Mouse (Mus musculus): ENCODE data around the gene Cpt1c. TPM values are rescaled to one million over a fixed set of nuclear protein-coding genes. Genes with fewer than 3 reads are reported as not detected.

Gene Cpt1c
- polyA plus RNA-seq (2014; fragmentation: Illumina TruSeq; extraction: RNeasy Lipid Tissue Mini Kit (QIAGEN cat#74804); ENCODE audit: low read depth, low replicate concordance) = 8.7 TPM

DNA sequence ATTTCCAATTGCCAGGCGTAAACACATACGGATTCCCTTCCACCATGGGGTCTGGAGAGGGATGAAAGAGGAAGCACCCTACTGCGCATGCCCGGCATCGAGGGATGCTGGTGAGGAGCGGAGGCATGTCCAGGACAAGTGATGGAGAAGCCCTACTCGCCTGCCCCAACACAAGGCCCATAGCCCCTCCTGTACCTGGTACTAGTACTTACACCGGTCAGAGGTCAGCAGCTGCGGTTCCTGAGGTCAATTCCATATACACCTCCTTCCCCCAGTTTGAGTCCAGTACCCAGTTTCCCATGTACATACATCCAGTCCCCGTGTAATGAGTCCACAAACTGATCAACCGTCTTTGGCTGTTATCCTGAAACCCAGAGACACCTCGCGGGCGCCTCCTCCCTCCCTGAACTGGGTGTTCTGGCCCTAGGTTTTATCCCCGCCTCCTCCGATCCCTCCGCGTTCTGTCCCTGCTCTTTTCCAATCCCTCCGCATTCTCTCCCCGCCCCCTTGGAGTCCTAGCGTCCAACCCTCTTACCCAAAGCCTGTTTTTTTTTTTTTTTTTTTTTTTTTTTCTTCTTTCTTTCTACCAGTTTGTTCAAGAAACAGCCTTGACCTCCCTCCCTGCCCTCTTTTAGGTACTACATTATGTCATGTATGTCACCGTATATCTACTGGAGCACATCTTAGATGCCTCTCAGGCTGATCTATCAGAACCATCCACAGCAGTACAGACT, at the start of gene Cpt1c:
Gene Cpt1c (minus strand): TSS at position 469 of the 734 bp plus-strand sequence.

DNA sequence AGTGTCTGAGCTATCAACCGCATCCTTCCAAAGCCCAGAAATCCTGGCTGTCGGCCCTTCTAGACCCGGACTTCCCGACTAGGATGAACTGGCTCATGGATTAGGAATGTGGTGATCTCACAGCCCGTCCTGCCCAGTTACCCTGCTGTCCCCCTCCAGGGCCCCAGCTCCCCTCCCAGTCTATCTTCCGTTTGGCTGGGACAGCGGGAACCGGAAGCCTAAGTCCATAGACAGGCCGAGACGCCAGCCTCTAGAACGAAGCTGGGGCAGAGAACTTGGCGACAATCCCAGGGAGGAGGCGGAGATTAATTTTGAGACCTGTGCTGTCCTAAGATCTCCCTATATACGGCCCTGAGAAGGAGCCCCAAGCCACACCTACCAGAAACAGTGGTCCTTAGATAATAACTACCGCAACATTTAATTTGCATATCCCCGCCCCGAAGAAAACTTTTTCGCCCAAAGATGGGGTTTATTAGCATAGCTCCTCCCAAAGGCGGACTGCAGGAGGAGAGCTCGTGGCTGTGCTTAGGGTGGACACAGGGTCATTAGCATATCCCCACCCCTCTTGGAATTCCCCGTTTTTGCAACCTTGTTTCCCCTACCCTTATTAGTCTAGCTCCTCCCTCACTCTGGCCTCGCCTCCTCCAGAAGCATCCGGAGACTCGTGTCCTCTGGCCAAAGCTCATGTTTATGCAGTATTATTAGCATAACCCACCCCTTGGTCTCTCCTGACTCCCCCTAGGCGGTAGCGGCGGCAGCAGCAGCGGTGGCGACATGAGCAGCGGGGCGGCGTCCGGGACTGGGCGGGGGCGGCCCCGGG, 42.8 kb upstream of the Cpt1c start, which contains the start of gene Rras:
Gene Rras (plus strand): TSS at position 720 of the 820 bp plus-strand sequence.

DNA sequence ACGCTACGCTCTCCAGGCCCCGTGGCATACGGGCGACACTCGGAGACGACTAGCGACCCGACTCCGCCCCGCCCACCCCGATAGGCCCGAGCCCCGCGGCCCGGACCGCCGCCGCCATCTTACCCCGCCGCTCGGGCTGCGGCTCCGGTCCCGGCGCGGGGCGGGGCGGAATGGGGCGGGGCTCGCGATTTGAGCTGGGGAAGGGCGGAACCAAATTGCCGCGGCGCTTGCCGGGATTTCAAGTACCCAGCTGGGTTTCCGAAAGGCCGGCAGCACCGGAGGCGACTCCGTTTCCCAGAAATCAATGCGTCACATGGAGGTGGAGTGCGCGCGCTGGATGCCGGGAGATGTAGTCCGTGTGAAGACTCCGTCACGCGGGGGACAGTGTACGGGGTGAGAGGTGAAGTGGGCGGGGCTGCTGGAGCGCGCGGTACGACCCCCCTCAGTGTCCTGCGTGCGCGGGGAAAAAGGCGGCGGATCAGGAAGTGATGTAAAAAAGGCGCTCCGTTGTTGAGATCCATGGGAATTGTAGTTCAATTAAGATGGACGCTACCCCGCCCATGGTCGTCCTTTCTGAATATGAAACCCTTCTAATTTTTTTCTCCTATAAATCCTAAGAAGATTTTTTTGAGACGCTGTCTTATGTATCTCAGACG, 41.4 kb upstream of the Cpt1c start, which contains the start of gene Scaf1:
Gene Scaf1 (minus strand): TSS at position 407 of the 656 bp plus-strand sequence.

DNA sequence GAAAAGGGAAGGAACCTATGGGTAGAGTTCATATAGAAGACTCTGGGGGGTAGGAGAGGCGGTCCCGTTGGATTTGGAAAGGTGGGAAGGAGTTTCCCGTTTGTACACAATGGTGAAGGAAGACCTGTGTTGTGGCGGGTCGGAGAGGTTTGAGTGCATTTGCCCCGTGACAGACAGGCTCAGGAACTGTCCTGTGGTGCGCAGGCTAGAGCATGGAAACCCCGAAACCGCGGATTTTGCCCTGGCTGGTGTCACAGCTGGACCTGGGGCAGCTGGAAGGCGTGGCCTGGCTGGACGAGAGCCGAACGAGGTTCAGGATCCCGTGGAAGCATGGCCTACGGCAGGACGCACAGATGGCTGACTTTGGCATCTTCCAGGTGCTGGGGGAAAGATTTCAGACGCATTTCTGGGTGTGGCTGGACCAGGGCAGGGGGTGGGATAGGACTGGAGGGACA, 23.9 kb upstream of the Cpt1c start, which contains the start of gene Bcl2l12:
Gene Bcl2l12 (minus strand): TSS at position 212 of the 455 bp plus-strand sequence.

DNA sequence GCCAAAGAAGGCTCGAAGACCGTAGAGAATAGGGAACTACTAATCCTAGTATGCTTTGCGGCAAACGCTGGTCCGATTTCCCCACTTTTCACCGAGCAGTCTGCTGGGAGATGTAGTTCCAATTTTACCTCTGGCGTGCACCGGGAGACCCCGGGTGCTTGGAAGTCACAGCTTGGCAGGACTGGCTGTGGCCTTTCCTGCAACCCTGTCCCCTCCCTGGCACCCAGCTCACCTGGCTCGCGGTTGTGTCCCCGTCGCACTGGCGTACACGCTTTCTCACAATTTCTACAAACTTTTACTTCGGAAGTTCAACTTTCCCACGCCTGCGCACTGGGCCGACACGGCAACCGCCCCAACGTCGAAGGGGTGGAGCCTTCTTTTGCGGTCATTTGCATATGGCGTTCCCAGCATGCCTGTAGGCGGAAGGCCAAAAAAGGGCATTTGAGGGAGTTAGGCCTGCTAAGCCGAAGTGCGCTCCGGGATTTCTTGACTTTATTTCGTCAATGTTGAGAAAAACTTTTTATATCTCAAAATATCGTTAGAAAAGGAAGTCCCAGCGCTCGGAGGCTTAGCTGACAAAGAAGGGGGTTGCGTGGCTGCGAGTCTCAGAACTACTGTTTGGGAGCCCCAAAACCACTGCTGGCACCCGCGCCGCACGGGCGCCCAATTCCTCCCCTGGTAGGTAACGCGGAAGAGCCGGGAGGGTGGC, 22.7 kb upstream of the Cpt1c start, which contains the start of gene Irf3:
Gene Irf3 (plus strand): TSS at position 418 of the 709 bp plus-strand sequence.

DNA sequence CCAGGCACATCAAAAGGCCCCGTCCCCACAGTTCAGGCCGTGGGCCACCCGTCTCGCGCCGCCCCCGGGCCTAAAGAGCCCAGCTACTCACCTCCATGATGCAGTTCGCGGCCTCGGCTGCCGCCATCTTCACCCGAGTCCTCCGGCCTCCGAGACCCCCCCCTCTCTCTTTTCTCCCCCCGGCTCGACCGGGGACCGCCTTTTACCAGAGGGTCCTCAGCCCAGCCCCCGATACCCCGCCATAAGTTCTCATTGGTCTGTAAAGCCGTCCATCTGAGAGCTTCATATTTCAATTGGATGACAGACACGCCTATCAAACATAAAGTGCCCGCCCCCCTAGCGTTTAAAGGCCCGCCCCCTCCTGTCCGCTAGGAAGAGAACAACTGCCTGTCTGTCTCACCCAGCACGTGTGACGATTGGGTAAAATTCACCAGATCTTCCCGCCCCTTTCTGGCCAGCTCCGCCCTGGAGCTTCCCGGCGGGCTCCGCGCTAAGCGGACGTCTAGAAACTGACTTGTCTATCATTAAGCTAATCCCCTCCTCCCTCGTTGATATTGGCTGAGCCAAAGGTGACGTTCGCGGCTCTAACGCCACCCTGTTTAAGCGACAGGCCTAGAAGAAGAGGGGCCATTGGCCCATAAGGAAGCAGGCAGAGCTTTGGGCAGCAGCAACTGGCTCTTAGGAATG, 11.7 kb upstream of the Cpt1c start, which contains the start of gene Prmt1:
Gene Prmt1 (minus strand): TSS at position 377 of the 687 bp plus-strand sequence.

DNA sequence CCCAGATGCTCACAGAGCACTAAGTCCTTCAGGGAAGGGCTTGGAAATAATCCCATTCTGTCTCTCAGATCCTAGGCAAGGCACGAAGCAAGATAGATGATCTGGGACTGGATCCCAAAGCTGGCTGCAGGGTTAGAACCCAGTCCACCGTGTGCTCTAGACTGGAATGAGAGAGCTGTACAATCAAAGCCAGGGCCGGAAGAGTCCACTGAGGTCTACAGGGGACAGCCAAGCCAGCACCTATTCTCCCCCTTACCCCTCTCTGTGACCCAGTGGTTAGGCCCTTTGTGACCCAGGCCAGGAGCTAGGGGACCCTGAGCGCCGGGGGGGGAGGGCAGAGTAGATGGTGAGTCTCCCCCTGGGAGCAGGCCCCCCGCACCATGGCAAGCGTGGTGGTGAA, 31.7 kb downstream of the Cpt1c start, which contains the start of gene Tsks:
Gene Tsks (plus strand): TSS at position 301 of the 400 bp plus-strand sequence.

DNA sequence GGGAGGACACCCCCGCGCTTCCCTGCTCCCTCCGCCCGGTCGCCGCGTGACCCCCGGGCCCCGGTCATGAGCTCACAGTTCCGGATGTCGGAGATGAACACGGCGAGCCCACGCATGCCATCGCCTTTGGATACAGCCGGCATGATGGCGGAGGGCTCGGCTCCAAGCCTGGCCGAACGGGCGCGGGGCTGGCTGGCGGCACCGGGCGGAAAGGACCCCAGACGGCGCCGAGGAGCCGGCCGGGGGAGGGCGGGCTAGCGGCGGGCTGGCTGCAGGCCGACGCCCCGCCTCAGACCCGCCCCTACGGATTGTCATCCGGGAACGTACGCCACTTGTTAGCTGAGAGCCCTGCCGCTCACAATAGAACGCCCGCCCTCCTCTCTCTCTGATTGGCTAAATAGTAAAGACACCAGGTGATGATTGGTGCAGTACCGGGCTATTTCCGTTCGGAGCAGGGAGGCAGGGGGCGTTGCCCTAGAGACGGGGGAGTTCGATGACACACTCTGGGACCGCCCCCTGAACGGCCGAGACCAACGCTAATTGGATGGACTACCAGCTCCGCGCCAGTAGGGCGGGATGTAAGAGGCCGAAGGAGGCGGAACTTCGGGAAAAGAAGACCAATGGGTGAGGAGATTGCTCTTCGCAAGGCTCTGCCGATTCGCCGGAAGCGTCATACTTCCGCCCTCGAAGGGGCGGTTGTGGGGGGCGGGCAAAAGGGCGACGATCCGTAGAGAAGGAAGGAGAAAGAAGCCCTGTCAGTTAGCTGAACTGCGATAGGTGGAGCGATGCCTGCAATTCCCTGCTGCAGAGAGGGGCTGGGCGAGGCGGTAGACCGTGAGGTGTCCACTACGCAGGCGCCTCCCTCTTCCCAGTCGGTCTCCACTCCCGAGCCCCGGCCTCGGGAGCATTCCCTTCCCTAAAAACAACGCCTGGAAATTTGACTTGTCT, 45.2 kb downstream of the Cpt1c start, which contains the start of gene Ap2a1:
Gene Ap2a1 (minus strand): TSS at position 293 of the 948 bp plus-strand sequence.

Other genes with a start within 250 kb of the Cpt1c start
- 29.0 TPM for gene Vrk3, start 226.4 kb downstream of the Cpt1c start, polyA plus RNA-seq (2014; fragmentation: Illumina TruSeq; extraction: RNeasy Lipid Tissue Mini Kit (QIAGEN cat#74804); ENCODE audit: low read depth, low replicate concordance)
- 0.26 TPM for gene Zfp473, start 223.8 kb downstream of the Cpt1c start, polyA plus RNA-seq (2014; fragmentation: Illumina TruSeq; extraction: RNeasy Lipid Tissue Mini Kit (QIAGEN cat#74804); ENCODE audit: low read depth, low replicate concordance)
- gene Nup62, start 158.8 kb downstream of the Cpt1c start, polyA plus RNA-seq (2014; fragmentation: Illumina TruSeq; extraction: RNeasy Lipid Tissue Mini Kit (QIAGEN cat#74804); ENCODE audit: low read depth, low replicate concordance) = 20.1 TPM
- 3.5 TPM for gene Il4i1, start 158.5 kb downstream of the Cpt1c start, polyA plus RNA-seq (2014; fragmentation: Illumina TruSeq; extraction: RNeasy Lipid Tissue Mini Kit (QIAGEN cat#74804); ENCODE audit: low read depth, low replicate concordance)
- gene Atf5, start 158.2 kb downstream of the Cpt1c start, polyA plus RNA-seq (2014; fragmentation: Illumina TruSeq; extraction: RNeasy Lipid Tissue Mini Kit (QIAGEN cat#74804); ENCODE audit: low read depth, low replicate concordance) = 71.7 TPM
- 54.3 TPM for gene Akt1s1, start 125.9 kb downstream of the Cpt1c start, polyA plus RNA-seq (2014; fragmentation: Illumina TruSeq; extraction: RNeasy Lipid Tissue Mini Kit (QIAGEN cat#74804); ENCODE audit: low read depth, low replicate concordance)
- gene Tbc1d17, start 125.8 kb downstream of the Cpt1c start, polyA plus RNA-seq (2014; fragmentation: Illumina TruSeq; extraction: RNeasy Lipid Tissue Mini Kit (QIAGEN cat#74804); ENCODE audit: low read depth, low replicate concordance) = 65.2 TPM
- gene Pnkp, start 117.7 kb downstream of the Cpt1c start, polyA plus RNA-seq (2014; fragmentation: Illumina TruSeq; extraction: RNeasy Lipid Tissue Mini Kit (QIAGEN cat#74804); ENCODE audit: low read depth, low replicate concordance) = 30.0 TPM
- 146 TPM for gene Ptov1, start 105.1 kb downstream of the Cpt1c start, polyA plus RNA-seq (2014; fragmentation: Illumina TruSeq; extraction: RNeasy Lipid Tissue Mini Kit (QIAGEN cat#74804); ENCODE audit: low read depth, low replicate concordance)
- gene Med25, start 82.1 kb downstream of the Cpt1c start, polyA plus RNA-seq (2014; fragmentation: Illumina TruSeq; extraction: RNeasy Lipid Tissue Mini Kit (QIAGEN cat#74804); ENCODE audit: low read depth, low replicate concordance) = 66.0 TPM
- gene Fuz, start 78.8 kb downstream of the Cpt1c start, polyA plus RNA-seq (2014; fragmentation: Illumina TruSeq; extraction: RNeasy Lipid Tissue Mini Kit (QIAGEN cat#74804); ENCODE audit: low read depth, low replicate concordance) = 22.8 TPM
- 62.5 TPM for gene Ap2a1, start 45.4 kb downstream of the Cpt1c start, polyA plus RNA-seq (2014; fragmentation: Illumina TruSeq; extraction: RNeasy Lipid Tissue Mini Kit (QIAGEN cat#74804); ENCODE audit: low read depth, low replicate concordance)
- 12.6 TPM for gene Tsks, start 31.6 kb downstream of the Cpt1c start, polyA plus RNA-seq (2014; fragmentation: Illumina TruSeq; extraction: RNeasy Lipid Tissue Mini Kit (QIAGEN cat#74804); ENCODE audit: low read depth, low replicate concordance)
- gene Prmt1, start 11.7 kb upstream of the Cpt1c start, polyA plus RNA-seq (2014; fragmentation: Illumina TruSeq; extraction: RNeasy Lipid Tissue Mini Kit (QIAGEN cat#74804); ENCODE audit: low read depth, low replicate concordance) = 132 TPM
- 87.2 TPM for gene Irf3, start 22.8 kb upstream of the Cpt1c start, polyA plus RNA-seq (2014; fragmentation: Illumina TruSeq; extraction: RNeasy Lipid Tissue Mini Kit (QIAGEN cat#74804); ENCODE audit: low read depth, low replicate concordance)
- gene Bcl2l12, start 23.9 kb upstream of the Cpt1c start, polyA plus RNA-seq (2014; fragmentation: Illumina TruSeq; extraction: RNeasy Lipid Tissue Mini Kit (QIAGEN cat#74804); ENCODE audit: low read depth, low replicate concordance) = 18.5 TPM
- 57.7 TPM for gene Scaf1, start 41.5 kb upstream of the Cpt1c start, polyA plus RNA-seq (2014; fragmentation: Illumina TruSeq; extraction: RNeasy Lipid Tissue Mini Kit (QIAGEN cat#74804); ENCODE audit: low read depth, low replicate concordance)
- gene Rras, start 43.1 kb upstream of the Cpt1c start, polyA plus RNA-seq (2014; fragmentation: Illumina TruSeq; extraction: RNeasy Lipid Tissue Mini Kit (QIAGEN cat#74804); ENCODE audit: low read depth, low replicate concordance) = 131 TPM
- gene Prr12, start 78.0 kb upstream of the Cpt1c start, polyA plus RNA-seq (2014; fragmentation: Illumina TruSeq; extraction: RNeasy Lipid Tissue Mini Kit (QIAGEN cat#74804); ENCODE audit: low read depth, low replicate concordance) = 15.7 TPM
- gene Nosip, start 87.6 kb upstream of the Cpt1c start, polyA plus RNA-seq (2014; fragmentation: Illumina TruSeq; extraction: RNeasy Lipid Tissue Mini Kit (QIAGEN cat#74804); ENCODE audit: low read depth, low replicate concordance) = 43.3 TPM
- gene Prrg2, start 87.8 kb upstream of the Cpt1c start, polyA plus RNA-seq (2014; fragmentation: Illumina TruSeq; extraction: RNeasy Lipid Tissue Mini Kit (QIAGEN cat#74804); ENCODE audit: low read depth, low replicate concordance) = 40.3 TPM
- gene Rcn3, start 117.4 kb upstream of the Cpt1c start, polyA plus RNA-seq (2014; fragmentation: Illumina TruSeq; extraction: RNeasy Lipid Tissue Mini Kit (QIAGEN cat#74804); ENCODE audit: low read depth, low replicate concordance) = 67.3 TPM
- gene Fcgrt, start 129.0 kb upstream of the Cpt1c start, polyA plus RNA-seq (2014; fragmentation: Illumina TruSeq; extraction: RNeasy Lipid Tissue Mini Kit (QIAGEN cat#74804); ENCODE audit: low read depth, low replicate concordance) = 149 TPM
- gene Rps11, start 149.6 kb upstream of the Cpt1c start, polyA plus RNA-seq (2014; fragmentation: Illumina TruSeq; extraction: RNeasy Lipid Tissue Mini Kit (QIAGEN cat#74804); ENCODE audit: low read depth, low replicate concordance) = 1,035 TPM
- 2,139 TPM for gene Rpl13a, start 153.9 kb upstream of the Cpt1c start, polyA plus RNA-seq (2014; fragmentation: Illumina TruSeq; extraction: RNeasy Lipid Tissue Mini Kit (QIAGEN cat#74804); ENCODE audit: low read depth, low replicate concordance)
- not detected for gene Gm45713, start 161.4 kb upstream of the Cpt1c start, polyA plus RNA-seq (2014; fragmentation: Illumina TruSeq; extraction: RNeasy Lipid Tissue Mini Kit (QIAGEN cat#74804); ENCODE audit: low read depth, low replicate concordance)
- 23.0 TPM for gene Flt3l, start 161.6 kb upstream of the Cpt1c start, polyA plus RNA-seq (2014; fragmentation: Illumina TruSeq; extraction: RNeasy Lipid Tissue Mini Kit (QIAGEN cat#74804); ENCODE audit: low read depth, low replicate concordance)
- gene Pih1d1, start 179.5 kb upstream of the Cpt1c start, polyA plus RNA-seq (2014; fragmentation: Illumina TruSeq; extraction: RNeasy Lipid Tissue Mini Kit (QIAGEN cat#74804); ENCODE audit: low read depth, low replicate concordance) = 44.6 TPM
- 22.5 TPM for gene Aldh16a1, start 179.7 kb upstream of the Cpt1c start, polyA plus RNA-seq (2014; fragmentation: Illumina TruSeq; extraction: RNeasy Lipid Tissue Mini Kit (QIAGEN cat#74804); ENCODE audit: low read depth, low replicate concordance)
- 0.97 TPM for gene Slc17a7, start 189.1 kb upstream of the Cpt1c start, polyA plus RNA-seq (2014; fragmentation: Illumina TruSeq; extraction: RNeasy Lipid Tissue Mini Kit (QIAGEN cat#74804); ENCODE audit: low read depth, low replicate concordance)
- gene Gfy, start 204.7 kb upstream of the Cpt1c start, polyA plus RNA-seq (2014; fragmentation: Illumina TruSeq; extraction: RNeasy Lipid Tissue Mini Kit (QIAGEN cat#74804); ENCODE audit: low read depth, low replicate concordance) = not detected
- not detected for gene Pth2, start 206.1 kb upstream of the Cpt1c start, polyA plus RNA-seq (2014; fragmentation: Illumina TruSeq; extraction: RNeasy Lipid Tissue Mini Kit (QIAGEN cat#74804); ENCODE audit: low read depth, low replicate concordance)
- gene Ccdc155, start 230.0 kb upstream of the Cpt1c start, polyA plus RNA-seq (2014; fragmentation: Illumina TruSeq; extraction: RNeasy Lipid Tissue Mini Kit (QIAGEN cat#74804); ENCODE audit: low read depth, low replicate concordance) = 1.5 TPM
- 37.0 TPM for gene Dkkl1, start 237.3 kb upstream of the Cpt1c start, polyA plus RNA-seq (2014; fragmentation: Illumina TruSeq; extraction: RNeasy Lipid Tissue Mini Kit (QIAGEN cat#74804); ENCODE audit: low read depth, low replicate concordance)
- gene Tead2, start 240.9 kb upstream of the Cpt1c start, polyA plus RNA-seq (2014; fragmentation: Illumina TruSeq; extraction: RNeasy Lipid Tissue Mini Kit (QIAGEN cat#74804); ENCODE audit: low read depth, low replicate concordance) = 17.0 TPM